Mouse (Mus musculus) G1E (cell line): Measurements from ENCODE around the gene Cfap45. TPM values are rescaled to one million over a fixed set of nuclear protein-coding genes. Genes with fewer than 3 reads are reported as not detected.

Experiments used
- ATAC-seq: 2 replicates; pipeline ENCODE4 v1.8.0; 2016; ENCODE audit warnings: mild to moderate bottlenecking; ENCODE audit not compliant: insufficient number of reproducible peaks, poor library complexity, low FRiP score, severe bottlenecking; ENCODE audit errors: extremely low read depth
- DNase-seq: peaks from one replicate; pipeline ENCODE4 v3.0.0; 2012; ENCODE audit warnings: low spot score
- H3K27me3 ChIP-seq: 2 replicates; pipeline ENCODE4 v1.6.1; 2012; ENCODE audit warnings: mild to moderate bottlenecking, low read length, inconsistent platforms; ENCODE audit not compliant: insufficient read depth
- H3K36me3 ChIP-seq: replicated peaks from 2 replicates; pipeline ENCODE3; 2012; ENCODE audit warnings: mild to moderate bottlenecking, inconsistent platforms
- H3K4me1 ChIP-seq: 2 replicates; pipeline ENCODE4 v1.6.1; 2012; ENCODE audit warnings: low read depth, low read length, inconsistent platforms, mixed read lengths; ENCODE audit not compliant: insufficient read depth
- H3K4me3 ChIP-seq: 2 replicates; pipeline ENCODE4 v1.5.1; 2012; ENCODE audit warnings: low read depth, mild to moderate bottlenecking, inconsistent platforms, low read length, moderate library complexity, mixed read lengths
- H3K9me3 ChIP-seq: replicated peaks from 2 replicates; pipeline ENCODE4 v1.6.1; 2012; ENCODE audit warnings: inconsistent platforms
- CTCF ChIP-seq: IDR thresholded peaks from 2 replicates; pipeline ENCODE4 v1.5.1; 2012; ENCODE audit warnings: low read depth, low read length, inconsistent platforms, mixed read lengths
- GATA1 ChIP-seq: IDR thresholded peaks from 2 replicates; pipeline ENCODE4 v1.6.1; 2012; ENCODE audit warnings: borderline replicate concordance, low read length, inconsistent platforms, mixed read lengths
- GATA2 ChIP-seq: IDR thresholded peaks from 2 replicates; pipeline ENCODE4 v1.6.1; 2012; ENCODE audit warnings: low read depth, low read length, inconsistent platforms, borderline replicate concordance
- POLR2AphosphoS5 ChIP-seq: IDR thresholded peaks from 2 replicates; pipeline ENCODE4 v1.6.1; 2012; ENCODE audit warnings: low read depth, low read length, inconsistent platforms; ENCODE audit not compliant: insufficient replicate concordance
- TAL1 ChIP-seq: conservative IDR thresholded peaks from 2 replicates; pipeline ENCODE4 v1.6.1; 2012; ENCODE audit warnings: low read depth, low read length, inconsistent platforms, mixed read lengths
- polyA plus RNA-seq: library from polyadenylated mRNA; stranded (reverse); fragments of >175 nt; gene quantifications from 2 replicates; pipeline ENCODE4 v1.2.3, GENCODE M21; 2012
- total RNA-seq, 2 experiments: library from RNA; stranded (forward) in 1 of 2; stranded (reverse) in 1 of 2; fragments of 200-1000 nt in 1 of 2; fragments of >200 nt in 1 of 2; fragmentation: Nextera tagmentation in 1 of 2; gene quantifications; 2 replicates each; pipeline ENCODE4 v1.2.3; 2014 to 2017

Cfap45 gene
- total and polyA plus RNA-seq, 3 experiments, result 0.33 to 4.6 TPM; not detected in 1

DNA sequence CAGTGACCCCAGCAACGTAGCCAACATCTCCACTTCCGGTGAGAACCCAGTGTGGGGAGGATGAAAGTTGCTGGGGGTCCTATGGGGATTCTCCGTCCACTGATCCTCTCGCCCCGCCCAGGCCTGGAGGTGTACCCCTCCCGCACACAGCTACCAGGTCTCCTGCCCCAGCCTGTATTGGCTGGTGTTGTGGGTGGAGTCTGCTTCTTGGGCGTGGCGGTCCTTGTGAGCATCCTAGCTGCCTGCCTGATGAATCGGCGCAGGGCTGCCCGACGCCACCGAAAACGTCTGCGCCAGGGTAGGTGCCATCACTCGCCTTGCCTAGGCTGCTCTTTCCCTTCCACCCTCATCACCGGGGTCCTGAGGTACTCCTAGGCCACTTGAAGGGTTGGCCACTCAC lies 24.6 kb upstream of the Cfap45 start:
- no peak for ATAC-seq

DNA sequence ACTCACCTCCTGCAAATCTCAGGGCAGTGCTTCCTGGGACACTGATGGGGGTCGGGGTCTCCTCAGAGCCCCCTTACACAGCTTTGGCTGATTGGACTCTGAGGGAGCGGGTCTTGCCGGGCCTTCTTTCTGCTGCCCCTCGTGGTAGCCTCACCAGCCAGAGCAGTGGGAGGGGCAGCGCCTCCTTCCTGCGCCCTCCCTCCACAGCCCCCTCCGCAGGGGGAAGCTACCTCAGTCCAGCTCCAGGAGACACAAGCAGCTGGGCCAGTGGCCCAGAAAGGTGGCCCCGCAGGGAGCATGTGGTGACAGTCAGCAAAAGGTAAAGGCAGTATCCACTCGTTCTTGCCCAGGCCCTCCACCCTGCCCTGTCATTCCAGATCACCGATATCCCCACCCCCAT lies 23.2 kb upstream of the Cfap45 start:
- Histone ChIP-seq H3K27me3 (peaks cover 51% of the 10 kb centered on the region), H3K36me3 (peaks cover 9% of the 10 kb centered on the region), H3K4me1 (peaks cover 22% of the 10 kb centered on the region), H3K4me3 (no peak overlapping the region), H3K9me3 (no peaks in the 10 kb centered on the region)
- TF ChIP-seq GATA1, result no peak
- no peak for TF ChIP-seq CTCF
- no peak for TF ChIP-seq GATA2
- no peak for TF ChIP-seq TAL1
- TF ChIP-seq POLR2AphosphoS5, result no peak
- ATAC-seq (no peak), DNase-seq (no peak)

More for the DNA sequence above, 24.6 kb upstream of the Cfap45 start:
- no peak overlapping the region for H3K4me3 ChIP-seq
- H3K4me1 ChIP-seq, result peaks cover 10% of the 10 kb centered on the region
- peaks cover 64% of the 10 kb centered on the region for H3K27me3 ChIP-seq
- TF ChIP-seq GATA1 (no peak), TAL1 (no peak), POLR2AphosphoS5 (no peak), GATA2 (no peak), CTCF (no peak)
- H3K36me3 ChIP-seq, result no peaks in the 10 kb centered on the region
- DNase-seq, result no peak
- H3K9me3 ChIP-seq, result no peaks in the 10 kb centered on the region

GRCm38 (mm10) chr1:172499765-172500441 lies 20.7 kb upstream of the Cfap45 start, which contains the start of gene Tagln2:
TSS of gene Tagln2 (plus strand) at chr1:172500047.
- DNase-seq (peak; percentile 91), ATAC-seq (peak; percentile 58)
- H3K27me3 ChIP-seq, result peaks cover 29% of the 10 kb centered on the region
- no peaks in the 10 kb centered on the region for H3K9me3 ChIP-seq
- H3K36me3 ChIP-seq, result peaks cover 33% of the 10 kb centered on the region
- H3K4me1 ChIP-seq, result peaks cover 46% of the 10 kb centered on the region
- TF ChIP-seq GATA2, result no peak
- peak within 1 kb of the TSS; percentile 75 for H3K4me3 ChIP-seq

DNA sequence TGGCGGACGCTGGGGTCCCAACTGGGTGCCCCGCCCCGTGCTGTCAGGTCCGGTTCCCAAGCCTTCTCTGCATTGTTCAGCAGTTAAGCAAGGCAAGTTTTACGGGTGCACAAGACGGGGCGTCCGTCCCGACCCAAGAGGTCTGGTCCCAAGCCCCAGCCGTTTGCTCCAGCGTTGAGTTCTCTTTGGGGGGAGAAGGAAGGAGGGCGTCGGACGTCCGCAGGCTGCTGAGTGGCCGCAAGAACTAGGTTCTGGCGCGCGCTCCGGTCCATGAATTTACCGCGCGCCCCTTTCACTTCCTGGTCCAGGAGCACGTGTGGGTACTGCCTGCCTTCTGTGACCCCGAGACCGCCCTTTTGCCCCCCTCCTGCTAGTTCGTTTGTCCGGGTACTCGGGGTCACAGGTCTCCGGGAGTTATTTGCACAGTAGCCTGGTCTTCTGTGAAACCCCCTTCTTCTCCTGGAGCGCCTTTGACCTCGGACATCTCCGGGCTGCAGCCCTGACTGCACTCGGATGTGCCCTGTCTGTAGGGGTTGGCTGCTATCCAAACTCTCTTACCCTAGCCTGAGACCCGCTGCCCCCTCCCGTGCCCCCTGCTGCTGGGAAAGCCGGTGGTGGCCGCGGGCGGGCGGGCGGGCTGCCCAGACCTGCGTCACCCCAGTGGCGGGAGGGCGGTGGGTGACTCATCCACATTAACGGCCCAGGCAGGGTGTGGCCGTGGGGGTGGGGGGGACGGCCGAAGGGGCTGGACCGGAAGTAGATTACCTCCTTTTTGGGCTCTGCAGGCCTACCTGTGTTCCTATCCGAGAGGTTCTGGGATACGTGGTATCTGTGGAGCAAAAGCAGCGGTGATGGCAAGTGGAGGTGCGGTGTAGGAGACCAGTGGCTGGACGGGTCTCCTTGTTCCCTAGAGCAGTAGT lies 19.9 kb upstream of the Cfap45 start:
- Histone ChIP-seq H3K9me3 (no peaks in the 10 kb centered on the region), H3K27me3 (peaks cover 23% of the 10 kb centered on the region), H3K36me3 (peaks cover 41% of the 10 kb centered on the region), H3K4me1 (peaks cover 54% of the 10 kb centered on the region), H3K4me3 (peak overlapping the region; percentile 75)
- ATAC-seq (peak; percentile 50), DNase-seq (peak; percentile 92)
- TF ChIP-seq TAL1 (no peak), POLR2AphosphoS5 (no peak), GATA1 (no peak), CTCF (no peak), GATA2 (no peak)

DNA sequence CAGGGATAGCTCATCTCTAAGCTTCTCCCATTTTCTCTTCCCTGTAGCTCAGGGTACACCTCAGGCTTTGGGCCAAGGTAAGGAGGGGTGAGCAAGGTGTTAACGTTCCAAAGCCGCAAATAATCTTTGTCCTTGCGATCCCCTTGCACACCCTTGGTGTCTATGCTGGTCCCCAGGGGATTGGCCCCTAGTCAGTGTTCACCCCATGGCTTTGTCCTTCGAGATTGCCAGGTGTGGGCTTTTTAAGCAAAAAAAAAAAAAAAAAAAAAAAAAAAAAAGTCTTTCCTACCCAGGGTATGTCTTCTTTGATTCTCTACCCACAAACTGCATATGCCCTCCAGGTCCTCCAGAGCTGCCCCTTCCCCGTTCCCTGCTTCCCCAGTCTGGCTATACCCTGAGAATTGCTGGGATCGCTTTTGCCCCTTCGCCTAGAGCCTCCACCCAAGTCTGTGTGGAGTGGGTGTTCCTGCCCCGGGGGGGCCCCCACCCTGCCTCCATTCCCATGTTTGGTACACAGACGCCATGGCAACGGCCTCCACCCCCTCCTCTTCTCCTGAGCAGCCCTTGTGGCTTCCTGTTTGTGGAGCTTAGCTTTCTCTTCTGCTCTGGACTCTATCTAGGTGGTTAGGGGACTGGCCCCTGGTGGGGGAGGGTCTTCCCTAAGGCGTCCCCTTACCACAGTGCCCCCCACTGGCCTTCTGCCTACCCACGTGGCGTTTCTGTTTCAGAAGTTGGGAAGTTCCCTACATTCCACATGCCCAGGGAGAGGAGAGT lies 19.0 kb upstream of the Cfap45 start:
- DNase-seq (peak; percentile 62), ATAC-seq (peak; percentile 26)
- TF ChIP-seq GATA1, result no peak
- TF ChIP-seq POLR2AphosphoS5, result no peak
- no peak for TF ChIP-seq GATA2
- no peak for TF ChIP-seq TAL1
- no peak for TF ChIP-seq CTCF
- Histone ChIP-seq H3K27me3 (peaks cover 17% of the 10 kb centered on the region), H3K9me3 (no peaks in the 10 kb centered on the region), H3K36me3 (peaks cover 50% of the 10 kb centered on the region), H3K4me3 (peak overlapping the region; percentile 75), H3K4me1 (peaks cover 59% of the 10 kb centered on the region)
